Mouse (Mus musculus): ENCODE measurements around the gene Ccdc12.

Ccdc12 gene

DNA sequence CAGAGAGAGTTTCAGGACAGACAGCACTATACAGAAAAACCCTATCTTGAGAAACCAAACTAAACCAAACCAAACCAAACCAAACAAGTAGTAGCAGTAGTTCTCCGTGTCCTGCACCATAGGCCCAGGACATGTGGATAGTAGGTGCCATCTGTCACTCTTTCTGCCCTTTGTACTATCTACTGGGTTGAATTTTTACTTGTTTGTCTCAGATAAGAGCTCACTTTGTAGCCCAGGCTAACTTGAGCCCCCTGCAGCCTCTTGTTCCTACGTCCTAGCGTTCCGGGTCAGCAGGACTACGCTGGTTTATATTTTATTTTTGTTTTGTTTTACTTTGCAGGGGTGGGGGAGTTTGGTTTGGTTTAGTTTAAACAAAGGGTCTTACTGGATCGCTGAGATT is 47.6 kb downstream of the Ccdc12 start:
- no peak for DNase-seq (ENCODE audit: low spot score in 2 of 2)

DNA sequence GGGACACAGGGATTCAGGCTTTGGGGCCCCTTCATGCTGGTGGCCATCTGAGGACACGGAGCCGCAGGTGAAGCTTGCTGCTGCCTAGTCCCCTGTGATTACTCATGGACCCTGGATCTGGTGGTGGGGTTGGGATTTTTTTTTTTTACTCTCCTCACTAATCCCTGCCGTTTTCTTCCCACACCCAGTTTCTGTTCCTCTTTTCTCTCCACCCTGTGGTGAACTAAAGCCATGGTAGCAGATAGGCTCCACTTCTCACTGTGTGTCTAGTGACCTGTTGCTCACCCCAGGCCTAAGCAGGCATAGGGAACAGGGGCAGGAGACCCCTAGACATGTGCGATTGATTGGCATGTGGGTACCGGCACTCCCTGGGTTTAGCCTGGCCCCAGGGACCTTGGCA is 50.5 kb downstream of the Ccdc12 start:
- no peak for DNase-seq (ENCODE audit: low spot score in 2 of 2)

DNA sequence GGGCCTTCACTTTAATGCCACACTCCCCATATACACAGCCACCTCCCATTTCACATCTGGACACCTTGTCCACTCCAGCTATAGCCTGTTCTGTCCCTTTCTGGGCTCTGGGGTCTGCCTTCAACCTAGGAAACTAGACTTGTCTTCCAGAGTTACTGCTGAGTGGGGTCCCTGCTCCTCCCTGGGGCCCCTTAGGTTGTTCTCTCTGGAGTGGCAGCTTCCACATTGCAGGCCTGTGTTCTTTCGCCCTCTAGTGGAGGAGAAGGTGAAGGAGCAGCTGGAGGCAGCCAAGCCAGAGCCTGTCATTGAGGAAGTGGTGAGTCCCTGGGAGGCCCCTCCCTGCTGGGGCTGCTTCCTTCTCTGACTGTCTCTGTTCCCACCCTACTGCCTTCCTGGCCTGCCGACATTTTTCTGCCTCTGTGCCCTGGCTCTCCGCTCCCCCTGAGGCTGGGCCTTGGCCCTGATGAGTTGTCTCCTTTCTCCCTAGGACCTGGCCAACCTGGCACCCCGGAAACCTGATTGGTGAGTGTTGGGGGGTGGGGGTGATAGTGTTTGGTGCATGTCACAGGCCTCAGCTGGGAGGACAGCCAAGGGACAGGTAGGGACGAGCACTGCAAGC is 53.4 kb downstream of the Ccdc12 start:
- peak; percentile 59 to 81 for DNase-seq (ENCODE audit: low spot score in 2 of 2)

DNA sequence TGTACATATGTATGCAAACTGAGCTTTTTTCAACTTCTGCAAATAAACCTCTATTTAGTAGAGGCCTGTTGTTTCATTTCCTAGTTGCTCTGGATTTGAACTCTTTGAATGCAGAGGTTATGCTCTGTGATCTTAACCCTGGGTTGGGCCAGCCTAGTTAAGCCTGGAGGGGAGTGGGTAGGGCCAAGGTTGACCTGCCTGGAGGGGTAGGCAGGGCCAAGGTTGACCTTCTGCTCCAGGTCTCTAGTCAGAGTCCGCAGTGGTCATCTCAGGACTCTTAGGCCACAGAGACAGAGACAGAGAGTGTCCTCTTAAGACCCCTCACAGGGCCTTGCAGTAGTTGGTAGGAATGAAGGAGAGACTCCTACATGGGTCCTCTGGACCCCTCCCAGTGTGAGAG is 55.2 kb downstream of the Ccdc12 start:
- DNase-seq (ENCODE audit: low spot score in 2 of 2): no peak

DNA sequence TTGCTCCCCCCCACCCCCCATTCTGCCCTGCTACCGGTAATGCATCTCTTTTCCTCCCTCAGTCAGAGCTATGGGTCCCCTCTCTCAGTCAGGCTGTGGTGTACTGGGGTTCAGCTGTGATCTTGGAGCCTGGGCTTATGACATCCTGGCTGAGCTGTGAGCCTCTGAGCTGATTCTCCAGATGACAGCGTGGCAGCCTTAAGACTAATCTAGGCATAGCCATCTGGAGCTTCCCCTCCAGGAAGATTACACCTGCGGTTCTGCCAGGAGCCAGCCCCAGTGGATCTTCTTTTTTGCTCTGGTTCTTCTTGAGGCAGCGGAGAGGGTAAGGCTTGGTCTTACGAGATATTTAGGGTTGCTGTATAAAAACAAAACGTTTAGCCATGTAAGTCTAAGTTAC is 55.7 kb downstream of the Ccdc12 start:
- no peak for DNase-seq (ENCODE audit: low spot score in 2 of 2)

DNA sequence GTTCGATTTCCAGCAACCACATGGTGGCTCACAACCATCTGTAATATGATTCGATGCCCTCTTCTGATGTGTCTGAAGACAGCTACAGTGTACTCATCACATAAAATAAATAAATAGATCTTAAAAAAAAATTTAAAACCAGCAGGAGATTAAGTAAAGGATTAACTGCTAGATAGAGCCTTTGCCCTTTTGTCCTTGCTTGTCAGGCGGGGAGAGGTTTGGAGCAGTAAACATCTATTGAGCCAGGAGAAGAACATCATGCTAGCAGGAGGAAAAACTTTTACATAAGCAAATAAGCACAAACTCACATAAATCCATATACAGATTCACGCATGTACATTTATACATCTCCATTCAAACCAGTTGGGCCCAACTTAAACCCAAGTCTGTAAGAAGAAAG is 56.2 kb downstream of the Ccdc12 start:
- no peak for DNase-seq (ENCODE audit: low spot score in 2 of 2)

DNA sequence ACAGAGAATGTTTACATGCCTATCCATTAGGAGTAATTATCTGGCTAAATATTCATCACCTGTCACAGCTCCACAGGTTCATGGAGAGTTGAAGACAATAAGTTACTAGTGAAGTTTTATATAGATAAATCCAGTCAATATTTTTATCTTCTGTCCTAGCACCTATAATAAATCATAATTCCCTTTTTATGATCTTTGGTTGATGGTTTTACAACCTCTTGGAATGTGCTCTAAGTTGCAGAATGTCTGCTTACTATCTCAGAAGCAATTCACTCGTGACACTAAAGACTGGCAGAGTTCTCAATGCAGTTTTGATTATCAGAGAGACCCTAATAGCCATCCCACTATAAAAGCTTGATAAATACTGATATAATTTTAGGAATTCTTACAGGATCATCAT is 57.1 kb downstream of the Ccdc12 start:
- DNase-seq (ENCODE audit: low spot score in 2 of 2): no peak

DNA sequence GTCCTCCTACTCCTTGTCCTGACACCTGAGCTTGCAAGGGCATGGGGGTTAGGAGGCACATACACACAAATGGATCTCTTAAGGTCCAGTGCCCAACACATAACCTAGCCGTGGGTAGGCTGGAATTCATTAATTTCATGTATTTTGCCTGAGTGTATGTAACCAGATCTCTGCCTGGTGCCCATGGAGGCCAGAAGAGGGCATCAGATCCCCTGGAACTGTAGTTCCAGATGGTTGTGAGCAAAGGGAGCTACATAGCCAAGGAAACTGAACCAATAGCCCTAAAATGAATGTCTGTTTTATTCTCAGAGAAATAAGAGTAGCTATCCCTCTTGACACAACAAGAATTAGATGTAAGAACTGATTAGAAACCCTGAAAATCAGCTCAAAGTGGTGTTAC is 59.1 kb downstream of the Ccdc12 start:
- DNase-seq (ENCODE audit: low spot score in 2 of 2): no peak

DNA sequence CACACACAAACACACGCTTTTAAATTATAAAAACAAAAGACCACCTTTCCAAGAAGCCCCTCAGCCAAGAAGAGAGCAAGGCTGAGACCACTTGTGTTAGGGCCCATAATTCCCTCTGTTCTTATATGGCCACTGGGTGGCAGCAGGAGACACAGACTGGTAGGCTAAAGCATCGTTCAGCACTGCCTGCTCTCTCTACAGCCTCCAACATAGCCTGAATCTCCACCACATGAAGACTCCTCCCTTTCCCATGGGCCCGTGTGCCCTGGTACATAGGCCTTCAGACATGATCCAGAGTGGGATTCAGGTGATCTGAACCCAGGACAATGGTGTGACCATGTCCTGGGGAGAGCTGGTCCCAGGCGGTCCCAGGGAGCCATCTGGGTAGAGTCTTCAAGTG is 60.5 kb downstream of the Ccdc12 start:
- peak in 1 of 2 experiments; percentile 57 for DNase-seq (ENCODE audit: low spot score in 2 of 2)

DNA sequence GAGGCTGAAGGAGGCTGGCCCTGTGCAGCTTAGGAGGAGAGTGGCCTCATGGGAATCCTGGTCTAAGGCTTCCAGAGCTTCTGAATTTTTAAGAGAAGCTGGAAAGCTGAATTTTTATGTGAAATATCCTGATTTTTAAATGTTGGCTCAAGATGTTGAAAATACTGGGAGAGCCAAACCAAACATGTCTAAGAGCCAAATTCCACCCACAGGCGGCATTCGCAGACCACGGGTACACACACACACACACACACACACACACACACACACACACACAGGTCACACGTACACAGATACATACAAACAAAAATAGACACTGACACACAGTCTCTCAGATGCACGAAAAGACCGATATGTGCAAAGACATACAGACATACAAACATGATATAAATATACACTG is 61.8 kb downstream of the Ccdc12 start:
- DNase-seq (ENCODE audit: low spot score in 2 of 2): no peak

DNA sequence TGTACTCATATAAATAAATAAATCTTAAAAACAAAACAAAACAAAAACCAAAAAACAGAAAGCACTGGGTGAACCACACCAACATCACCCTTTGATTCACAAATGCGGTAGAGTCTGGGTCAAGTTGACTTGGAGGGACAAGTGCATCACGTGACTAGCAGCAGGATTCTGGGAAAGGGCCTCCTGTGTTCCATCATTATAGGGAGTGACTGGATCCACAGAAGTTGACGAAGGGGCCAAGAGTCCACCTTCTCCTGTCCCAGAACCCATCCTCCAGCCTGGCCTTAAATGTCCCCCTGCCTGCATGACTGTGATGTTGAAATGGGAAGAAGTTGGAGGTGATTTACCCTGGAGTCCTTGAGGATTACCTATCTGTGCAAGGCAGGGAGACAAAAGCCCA is 62.5 kb downstream of the Ccdc12 start:
- DNase-seq (ENCODE audit: low spot score in 2 of 2): no peak

DNA sequence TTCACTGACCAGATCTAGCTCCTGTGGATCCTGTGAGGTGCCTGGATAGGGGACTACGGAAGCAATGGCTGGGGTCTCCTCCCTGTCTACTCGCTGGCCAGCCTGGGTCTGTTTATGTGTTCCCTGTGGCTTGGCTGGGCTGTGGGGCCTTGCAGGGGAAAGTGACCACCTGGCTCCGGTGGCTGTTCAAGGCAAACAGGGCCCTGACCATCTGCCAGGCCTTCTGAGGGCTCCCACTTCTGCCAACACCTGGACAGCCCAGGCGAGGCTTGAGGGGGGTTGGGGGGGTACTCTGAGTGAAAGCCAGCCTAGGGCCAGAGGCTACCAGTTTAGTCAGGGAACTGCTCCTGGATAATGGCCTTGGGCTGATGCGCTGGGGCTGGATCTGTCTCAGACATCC is 63.7 kb downstream of the Ccdc12 start:
- DNase-seq (ENCODE audit: low spot score in 2 of 2): no peak

DNA sequence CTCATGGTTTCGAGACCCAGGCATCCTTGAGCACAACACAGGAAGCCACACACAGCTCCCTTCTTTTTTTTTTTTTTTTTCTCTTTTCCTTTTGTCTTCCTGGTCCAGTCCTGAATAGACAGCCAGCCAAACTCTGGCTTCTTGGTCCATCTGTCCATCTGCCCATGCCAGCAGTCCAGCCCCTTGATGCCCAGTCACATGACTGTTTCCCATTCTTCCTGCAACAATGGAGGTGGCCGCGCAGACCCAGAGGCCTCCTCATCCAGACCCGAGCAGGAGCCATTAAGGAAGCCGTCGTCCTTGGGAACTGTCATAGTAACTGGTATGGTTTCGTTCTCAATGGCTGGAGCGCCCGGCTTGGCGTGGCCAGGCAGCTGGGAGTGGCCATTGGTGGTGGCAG is 65.8 kb downstream of the Ccdc12 start:
- no peak for DNase-seq (ENCODE audit: low spot score in 2 of 2)

DNA sequence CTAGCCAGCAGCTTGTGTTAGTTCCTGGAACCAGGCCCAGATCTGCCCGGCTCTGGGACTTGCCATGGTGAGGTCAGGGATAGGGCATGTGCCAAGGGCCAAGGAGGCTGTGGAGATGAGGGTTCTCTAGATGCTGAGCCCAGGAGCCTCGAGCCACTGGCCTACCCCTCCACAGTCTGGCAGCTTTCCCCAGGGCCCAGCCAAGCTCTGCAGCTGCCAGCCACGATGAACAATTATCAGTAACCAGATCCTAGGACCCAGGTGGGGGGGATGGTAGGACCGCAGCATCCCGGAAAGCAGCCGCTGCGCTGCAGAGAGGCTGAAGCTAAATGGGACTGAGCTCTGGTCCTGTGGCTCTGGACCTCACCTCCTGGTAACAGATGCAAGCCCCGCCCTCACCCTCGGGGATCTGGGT is 69.4 kb downstream of the Ccdc12 start:
- no peak for DNase-seq (ENCODE audit: low spot score in 2 of 2)

DNA sequence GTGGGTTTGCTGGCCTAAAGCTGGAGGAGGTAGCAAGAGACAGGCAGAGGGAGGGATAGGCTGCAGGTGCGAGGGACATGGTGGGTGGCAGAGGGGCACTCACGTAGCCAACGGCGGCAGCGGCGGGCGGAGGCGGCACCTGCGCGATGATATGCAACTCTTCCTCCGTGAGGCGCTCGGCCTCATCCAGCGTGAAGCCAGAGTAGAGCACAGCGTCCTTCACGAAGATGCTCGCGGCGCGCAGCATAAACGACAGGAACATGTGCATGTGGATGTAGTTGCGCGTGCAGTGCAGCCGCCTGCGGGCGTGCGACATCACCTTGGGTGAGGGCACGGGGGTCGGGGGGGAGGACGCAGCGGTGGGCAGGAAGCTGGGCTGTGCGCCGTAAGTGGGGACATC is 70.6 kb downstream of the Ccdc12 start:
- no peak for DNase-seq (ENCODE audit: low spot score in 2 of 2)

DNA sequence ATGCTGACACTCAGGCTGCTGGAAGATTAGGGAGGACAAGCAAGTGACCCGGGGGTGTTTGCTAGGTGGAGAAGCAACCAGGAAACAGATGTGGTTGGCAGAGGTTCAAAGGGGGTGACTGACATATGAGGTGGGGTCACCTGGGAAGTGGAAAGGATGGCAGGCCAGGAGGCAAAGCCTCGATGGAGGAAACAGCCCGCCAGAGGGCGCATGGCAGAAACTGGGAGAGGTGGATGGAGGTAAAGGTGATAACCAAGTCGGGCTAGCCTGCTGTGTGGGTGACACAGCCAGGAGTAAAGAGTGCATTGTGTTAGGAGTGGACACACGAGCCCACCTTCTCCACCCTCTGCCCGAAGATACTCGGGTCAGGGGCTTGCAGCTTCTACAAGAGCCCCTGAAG is 73.5 kb downstream of the Ccdc12 start:
- DNase-seq (ENCODE audit: low spot score in 2 of 2): peak; percentile 43 to 72

DNA sequence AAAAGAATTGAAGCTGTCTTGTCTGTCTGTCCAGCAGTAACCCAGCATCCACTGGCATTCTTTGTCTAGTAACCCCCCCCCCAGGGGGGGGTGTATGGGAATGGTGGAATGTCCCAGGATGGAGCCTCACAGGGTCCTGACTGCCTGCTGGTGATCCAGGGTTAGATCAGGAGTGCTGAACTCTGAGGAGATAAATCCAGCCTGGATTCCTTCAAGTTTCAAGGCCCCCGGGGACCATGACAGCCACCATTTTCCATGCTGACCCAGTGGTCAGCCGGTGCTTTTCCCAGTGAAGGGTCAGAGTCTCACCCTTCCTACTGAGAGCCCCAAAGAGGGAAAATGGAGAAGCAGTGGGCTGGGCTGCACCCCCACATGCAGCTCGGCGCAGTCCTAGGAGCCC is 75.6 kb downstream of the Ccdc12 start:
- DNase-seq (ENCODE audit: low spot score in 2 of 2): no peak

DNA sequence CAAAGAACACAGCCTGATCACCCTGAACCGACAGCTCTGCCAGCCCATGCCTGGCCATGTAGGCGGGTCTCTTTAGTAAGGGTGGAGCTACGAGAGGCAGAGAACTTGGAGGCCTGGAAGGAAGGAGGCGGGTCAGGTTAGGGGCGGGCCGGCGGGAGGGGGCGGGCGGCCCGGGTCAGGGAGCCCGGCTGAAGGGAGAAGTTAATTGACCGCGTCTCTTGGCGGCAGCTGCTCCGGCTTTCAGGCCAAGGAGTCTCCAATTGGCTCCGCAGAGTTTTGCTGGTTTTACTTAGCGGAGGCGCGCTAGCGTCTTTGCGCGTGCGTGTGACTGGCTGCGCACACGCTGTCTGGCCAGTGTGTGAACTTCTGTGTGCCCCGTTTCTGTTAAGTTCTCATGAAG is 76.3 kb downstream of the Ccdc12 start:
- peak in 1 of 2 experiments; percentile 54 for DNase-seq (ENCODE audit: low spot score in 2 of 2)

DNA sequence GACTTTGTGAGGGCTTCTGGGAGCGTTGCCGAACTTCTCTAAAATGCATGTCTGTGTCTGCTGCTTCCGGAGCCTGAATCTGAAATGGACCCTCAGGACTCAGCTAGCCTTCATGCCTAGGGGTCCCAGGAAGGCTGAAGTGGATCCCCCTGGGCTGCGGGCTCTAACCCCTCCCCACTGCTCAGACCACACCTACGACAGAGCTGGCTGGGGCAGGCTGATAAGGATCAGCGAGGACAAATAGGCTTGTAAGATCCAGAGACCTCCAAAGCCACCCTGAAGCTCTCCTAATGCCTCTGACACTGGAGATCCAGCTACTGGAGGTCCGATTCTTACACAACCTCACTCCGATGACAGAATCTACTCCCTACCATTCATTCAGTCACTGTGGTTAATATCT is 76.8 kb downstream of the Ccdc12 start:
- no peak for DNase-seq (ENCODE audit: low spot score in 2 of 2)

DNA sequence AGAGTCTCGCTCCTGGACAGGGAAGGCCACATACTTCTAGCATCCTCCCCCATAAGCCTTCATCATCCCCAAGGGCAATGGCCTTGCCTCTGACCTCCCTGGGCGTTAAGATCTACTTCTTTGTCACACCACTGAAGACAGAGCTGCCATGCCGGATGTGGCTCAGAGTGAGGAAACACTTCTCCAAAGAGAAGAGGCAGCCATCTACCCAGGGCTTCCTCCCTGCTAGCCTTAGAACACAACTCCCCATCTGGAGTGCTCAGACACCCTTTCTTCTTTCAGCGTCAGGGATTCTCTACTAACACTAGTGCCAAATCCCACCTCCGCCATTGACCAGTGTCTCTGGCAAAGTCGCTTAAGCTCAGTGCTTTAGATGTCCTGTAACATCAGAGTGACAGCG is 77.9 kb downstream of the Ccdc12 start:
- DNase-seq (ENCODE audit: low spot score in 2 of 2): no peak

DNA sequence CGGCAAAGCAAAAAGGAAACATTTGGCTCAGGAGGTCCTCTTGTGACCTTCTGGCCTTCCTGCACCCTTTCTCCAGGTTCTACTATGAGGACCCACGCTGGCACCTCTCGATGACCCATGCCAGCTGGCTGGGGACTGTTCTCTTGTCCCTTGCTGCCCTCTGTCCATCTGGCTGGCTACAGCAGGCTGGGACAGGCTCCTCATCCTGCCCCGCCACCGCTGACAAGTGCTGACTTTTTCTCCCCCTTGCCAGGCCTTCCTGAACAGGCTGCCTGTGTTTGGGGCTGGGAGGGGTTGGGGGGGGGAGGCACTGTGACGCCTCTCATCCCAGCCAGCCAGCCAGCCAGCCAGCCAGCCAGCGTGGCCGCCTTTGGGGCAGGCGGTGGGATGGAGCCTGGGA is 80.1 kb downstream of the Ccdc12 start:
- no peak for DNase-seq (ENCODE audit: low spot score in 2 of 2)

DNA sequence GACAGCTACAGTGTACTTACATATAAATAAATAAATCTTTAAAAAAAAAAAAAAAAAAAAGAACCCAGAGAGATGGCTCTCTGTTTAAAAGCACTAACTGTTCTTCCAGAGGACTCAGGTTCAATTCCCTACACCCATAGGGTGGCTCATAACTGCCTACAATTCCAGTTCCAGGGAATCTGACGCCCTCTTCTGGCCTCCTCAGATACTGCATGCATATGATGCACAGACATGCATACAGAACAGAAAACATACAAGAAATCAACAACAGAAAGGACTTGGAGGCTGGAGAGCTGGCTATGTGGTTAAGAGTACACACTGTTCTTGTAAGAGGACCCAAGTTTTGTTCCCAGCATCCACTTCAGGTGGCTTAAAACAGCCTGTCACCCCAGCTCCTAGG is 81.8 kb downstream of the Ccdc12 start:
- no peak for DNase-seq (ENCODE audit: low spot score in 2 of 2)

DNA sequence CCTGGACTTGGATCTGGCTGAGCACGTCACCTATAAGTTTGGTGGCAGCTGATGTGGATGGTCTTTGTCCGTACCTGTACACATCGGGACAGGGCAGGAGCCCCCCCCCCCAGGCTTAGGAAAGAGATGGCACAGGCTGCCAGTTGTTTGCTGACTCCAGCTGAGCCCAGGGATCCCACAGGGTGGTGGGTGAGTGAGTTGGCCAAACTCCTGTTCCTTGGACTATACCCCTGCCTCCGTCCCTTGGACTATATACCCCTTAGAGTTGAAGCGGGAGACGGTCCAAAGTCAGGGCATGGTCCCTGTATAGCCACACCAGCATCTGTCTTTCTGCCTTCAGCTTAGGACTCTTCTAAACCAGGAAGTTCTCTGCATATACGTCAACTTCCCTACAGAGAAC is 83.7 kb downstream of the Ccdc12 start:
- DNase-seq (ENCODE audit: low spot score in 2 of 2): no peak

DNA sequence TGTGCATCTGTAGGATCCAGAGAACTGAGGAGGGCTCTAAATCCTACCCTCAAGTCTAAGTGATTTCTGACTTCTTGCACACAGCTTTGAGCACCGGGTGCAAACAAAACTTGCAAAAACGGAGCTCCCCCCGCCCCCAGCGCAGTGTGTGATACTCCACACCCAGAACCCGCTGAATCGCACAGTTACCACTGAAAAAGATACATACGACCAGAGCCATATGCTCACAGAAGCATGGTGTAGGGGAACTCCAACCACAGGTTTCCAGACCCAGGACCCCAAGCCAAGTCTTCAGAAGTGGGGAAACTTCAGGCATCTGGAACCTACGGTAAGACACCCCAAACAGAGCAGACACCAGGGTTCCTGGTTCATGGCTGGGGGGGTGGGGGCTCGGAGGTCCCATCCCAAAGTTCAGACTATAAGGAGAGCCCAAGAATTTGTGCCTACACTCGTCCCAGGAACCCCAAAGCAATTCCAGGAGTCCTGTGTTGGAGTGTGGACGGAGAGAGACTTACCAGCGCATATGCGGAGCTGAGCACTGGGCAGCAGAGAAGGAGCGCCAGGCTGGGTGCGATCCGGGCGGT is 85.5 kb downstream of the Ccdc12 start, which contains the start of gene Myl3:
Gene Myl3, plus strand, starts transcription at position 151 of the 584 bp plus-strand sequence.
- DNase-seq (ENCODE audit: low spot score in 2 of 2): no peak

All from spleen, postnatal 10 days (tissue).